Mouse (Mus musculus) cerebellum, adult 18-20 months (tissue): Measurements from ENCODE around the gene Ggt5.
A peak's percentile ranks its signal among the peaks of the same experiment; 100 is the strongest.

Source experiments
- DNase-seq, 2 experiments: peaks; one replicate each; pipeline ENCODE4 v3.0.0; 2021

Ggt5 gene

GRCm38 (mm10) chr10:75632633-75633032 lies 43.5 kb downstream of the Ggt5 start:
- DNase-seq, result no peak

GRCm38 (mm10) chr10:75633048-75633447 lies 43.9 kb downstream of the Ggt5 start:
- no peak for DNase-seq

DNA sequence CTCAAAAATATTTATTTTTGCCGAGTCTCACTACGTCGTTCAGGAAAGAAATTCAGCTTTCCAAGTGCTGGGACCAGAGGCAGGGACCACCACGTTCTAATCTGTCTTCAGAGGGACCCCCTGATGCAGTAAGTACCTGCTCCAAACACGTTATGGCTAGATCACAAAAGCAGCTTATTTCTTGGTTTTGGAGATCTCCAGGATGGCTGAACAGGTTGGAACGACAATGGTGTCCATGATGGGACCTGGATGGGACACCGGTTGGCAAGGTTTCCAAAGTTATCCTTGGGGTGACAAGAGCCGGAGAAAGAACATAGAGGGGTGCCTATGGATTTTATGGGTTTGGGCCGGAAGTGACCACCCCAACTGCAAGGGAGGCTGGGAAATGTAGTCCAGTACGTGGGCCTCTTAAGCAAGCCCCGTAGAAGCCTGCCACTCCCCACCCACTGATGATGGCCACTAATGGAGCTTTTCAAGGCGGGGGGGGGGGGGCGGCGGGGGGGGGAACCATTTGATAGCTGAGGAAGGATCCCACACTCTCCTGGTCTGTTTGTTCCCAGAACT lies 44.5 kb downstream of the Ggt5 start:
- no peak for DNase-seq

DNA sequence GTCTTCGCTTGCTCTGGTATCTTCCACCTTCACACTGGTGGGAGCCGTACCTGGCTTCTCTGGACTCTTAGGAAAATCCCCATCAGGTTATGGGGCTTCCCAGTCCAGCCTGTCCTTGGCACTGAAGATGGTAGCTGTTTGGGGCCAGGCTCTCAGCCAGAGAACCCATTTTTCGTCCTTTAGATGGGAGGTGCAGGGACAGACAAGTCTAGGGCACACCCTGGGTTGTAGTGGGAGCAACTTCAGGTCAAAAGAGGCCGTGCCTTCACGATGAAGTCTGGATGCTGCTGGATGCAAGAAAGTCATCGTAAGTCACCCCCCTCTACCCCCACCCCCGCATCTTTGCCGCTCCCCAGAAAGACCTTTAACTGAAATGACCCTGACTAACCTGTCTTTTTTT lies 45.5 kb downstream of the Ggt5 start:
- peak in 1 of 2 experiments; percentile 10 for DNase-seq

- peak; percentile 6 to 8 for DNase-seq
Measured at GRCm38 (mm10) chr10:75635019-75635692, 46.0 kb downstream of the Ggt5 start.

DNA sequence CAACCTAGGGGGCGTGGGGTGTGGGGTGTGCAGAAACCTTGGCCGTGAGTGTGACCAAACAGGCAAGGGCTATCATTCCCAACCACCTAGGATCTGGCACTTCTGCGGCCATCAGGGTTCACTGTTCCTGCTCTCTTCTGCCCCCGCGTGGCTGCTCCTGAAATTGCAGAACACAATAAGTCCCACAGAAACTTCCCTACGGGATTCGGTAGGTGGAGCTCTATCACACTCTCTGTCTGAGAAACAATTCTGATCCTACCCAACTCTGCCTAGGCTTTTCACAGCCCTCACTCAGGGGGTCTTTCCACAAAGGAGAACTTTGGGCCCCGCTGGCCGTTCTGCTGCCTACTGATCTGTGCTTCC lies 46.5 kb downstream of the Ggt5 start:
- peak; percentile 86 to 96 for DNase-seq

- DNase-seq, result peak; percentile 9 to 13
Measured at GRCm38 (mm10) chr10:75636084-75636786, 47.1 kb downstream of the Ggt5 start.

DNA sequence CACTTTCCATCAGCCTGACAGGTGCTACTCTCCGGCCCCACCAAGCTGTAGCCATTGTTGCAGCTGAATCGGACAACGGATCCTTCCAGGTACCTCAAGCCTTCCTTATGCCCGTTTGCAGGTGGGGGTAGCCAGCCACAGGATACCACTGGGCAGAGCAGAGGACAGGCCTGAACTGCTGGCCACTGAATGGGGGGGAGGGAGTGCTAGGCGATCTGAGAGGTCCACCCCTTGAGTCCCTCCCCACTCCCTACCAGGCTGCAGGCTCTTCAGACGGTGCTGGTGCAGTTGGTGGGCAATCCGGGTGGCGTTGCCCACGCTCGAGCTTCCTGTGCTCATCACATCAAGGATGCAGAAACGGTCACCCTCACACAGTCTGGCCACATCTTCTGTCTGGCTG lies 48.6 kb downstream of the Ggt5 start:
- DNase-seq, result peak; percentile 4 to 12

GRCm38 (mm10) chr10:75641721-75642222 lies 52.6 kb downstream of the Ggt5 start:
- DNase-seq, result peak; percentile 9 to 16

DNA sequence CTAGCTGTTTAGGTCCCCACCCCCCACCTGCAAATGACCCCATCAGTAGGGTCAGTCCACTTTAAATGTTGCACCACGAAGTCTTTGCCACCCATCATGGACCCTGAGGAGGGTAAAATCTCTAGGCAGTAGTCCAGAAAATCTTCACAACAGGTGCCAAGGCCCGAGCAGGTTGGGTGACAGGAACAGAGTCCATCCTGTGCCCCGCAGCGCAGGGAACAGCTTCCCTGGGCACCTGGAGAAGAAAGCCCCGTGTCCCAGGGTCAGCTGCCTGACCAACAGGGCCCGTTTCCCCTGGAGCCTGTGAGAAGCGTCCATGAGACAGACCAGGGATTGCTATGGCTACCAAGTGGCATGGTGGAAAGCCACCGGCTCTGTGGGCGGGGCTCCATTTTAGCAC lies 53.3 kb downstream of the Ggt5 start:
- DNase-seq, result peak; percentile 8 to 16

DNA sequence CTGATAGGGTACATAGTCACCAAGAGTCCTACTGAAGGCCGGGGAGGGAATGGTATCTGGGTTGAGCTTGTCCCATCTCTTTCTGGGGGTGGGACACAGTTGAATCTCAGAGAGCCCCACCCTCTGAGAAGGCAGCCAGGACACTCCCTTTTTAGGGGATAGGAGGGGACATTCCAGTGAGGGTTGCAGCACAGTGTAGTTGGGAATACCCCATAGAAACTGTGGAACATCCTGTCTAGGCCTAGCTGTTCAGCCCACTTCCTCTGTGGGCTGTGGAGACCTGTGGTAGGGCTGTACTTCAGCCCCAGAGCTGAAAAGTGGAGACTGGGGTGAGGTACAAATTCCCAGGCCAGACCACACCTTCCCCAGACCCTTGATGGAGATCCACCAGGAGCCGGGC lies 53.8 kb downstream of the Ggt5 start:
- DNase-seq, result peak in 1 of 2 experiments; percentile 3

- peak; percentile 88 for DNase-seq
Measured at GRCm38 (mm10) chr10:75643741-75644343, 54.7 kb downstream of the Ggt5 start, which contains the start of gene Susd2. Gene Susd2, minus strand, starts transcription at chr10:75644008.

GRCm38 (mm10) chr10:75645616-75646015 lies 56.5 kb downstream of the Ggt5 start:
- DNase-seq, result no peak

DNA sequence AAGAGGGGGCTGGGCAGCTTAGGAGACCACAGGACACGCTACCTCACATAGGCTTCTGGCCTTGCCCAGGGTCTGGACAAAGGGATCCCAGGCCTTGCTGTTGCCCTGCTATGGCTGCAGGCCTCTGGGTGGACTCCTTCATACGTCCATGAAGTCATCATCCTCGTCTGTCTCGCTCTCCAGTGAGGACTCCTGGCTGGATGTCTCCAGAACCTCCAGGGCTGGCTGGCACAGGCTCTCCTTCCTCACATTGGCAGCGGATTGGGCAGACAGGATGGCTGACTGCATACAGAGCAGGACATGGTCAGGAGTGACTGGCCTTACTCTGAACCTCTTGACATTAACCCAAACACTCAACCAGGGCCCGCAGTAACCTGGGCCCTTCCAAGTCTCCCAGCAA lies 57.3 kb downstream of the Ggt5 start:
- DNase-seq, result peak; percentile 51 to 61

GRCm38 (mm10) chr10:75647362-75647761 lies 58.2 kb downstream of the Ggt5 start:
- peak; percentile 65 to 66 for DNase-seq

DNA sequence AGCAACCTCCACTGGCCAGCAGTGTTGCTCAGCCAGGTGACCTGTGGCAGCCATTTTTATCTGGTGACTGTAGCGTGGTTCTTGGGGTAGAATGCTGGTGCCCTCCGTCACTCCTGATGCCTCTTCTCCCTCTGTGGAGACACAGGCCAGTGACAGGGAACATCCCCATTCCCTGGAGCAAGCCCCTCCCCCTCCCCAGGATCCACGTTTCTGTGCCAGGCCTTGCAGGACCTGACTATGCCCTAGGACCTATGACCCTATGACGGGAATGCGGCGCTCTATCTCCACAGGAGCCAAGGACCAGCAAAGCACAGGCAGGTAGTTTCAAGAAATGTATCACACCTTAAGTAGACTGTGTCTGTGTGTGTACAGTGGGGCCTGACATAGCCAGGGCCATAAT lies 59.0 kb downstream of the Ggt5 start:
- DNase-seq, result peak in 1 of 2 experiments; percentile 15

DNA sequence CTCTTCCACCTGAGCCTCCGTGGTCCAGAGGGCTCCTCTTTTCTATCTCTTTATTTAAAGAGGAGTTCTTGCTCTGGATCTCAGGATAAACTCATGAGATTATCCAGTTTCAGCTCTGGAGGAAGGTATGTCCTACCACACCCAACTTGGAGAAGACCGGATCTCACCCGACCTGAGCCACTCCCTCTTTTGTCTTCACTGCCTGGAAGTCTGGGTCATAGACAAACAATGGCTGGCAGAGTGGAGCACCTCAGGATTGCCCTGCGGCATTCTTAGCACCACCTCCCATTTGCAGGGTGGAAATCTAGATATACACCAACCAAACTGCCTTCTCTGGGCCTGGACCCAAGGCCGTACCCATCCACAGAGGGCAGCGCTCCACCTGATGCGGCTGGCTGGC lies 59.9 kb downstream of the Ggt5 start:
- peak in 1 of 2 experiments; percentile 4 for DNase-seq

GRCm38 (mm10) chr10:75649406-75649995 lies 60.4 kb downstream of the Ggt5 start:
- DNase-seq, result no peak

- no peak for DNase-seq
Measured at GRCm38 (mm10) chr10:75650306-75650902, 61.3 kb downstream of the Ggt5 start.

GRCm38 (mm10) chr10:75651381-75652068 lies 62.4 kb downstream of the Ggt5 start:
- DNase-seq, result peak in 1 of 2 experiments; percentile 47

DNA sequence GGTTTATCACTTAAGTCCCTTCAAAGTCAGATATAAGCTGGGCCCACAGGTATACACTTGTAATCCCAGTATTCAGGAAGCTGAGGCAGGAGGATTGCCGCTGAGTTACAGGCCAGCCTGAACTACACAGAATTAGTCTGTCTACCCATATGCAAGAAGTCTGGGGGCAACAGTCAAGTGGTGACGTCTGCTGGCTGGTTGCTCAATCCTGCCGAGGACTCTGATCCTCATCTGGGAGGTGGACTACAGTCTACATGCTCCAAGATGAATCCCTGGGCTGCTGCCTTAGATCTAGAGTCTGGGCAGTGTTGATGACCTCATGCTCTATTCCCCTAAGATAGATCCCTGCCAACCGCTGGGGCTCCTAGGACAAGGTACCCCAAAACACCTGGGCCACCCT lies 64.9 kb downstream of the Ggt5 start:
- no peak for DNase-seq

GRCm38 (mm10) chr10:75657165-75657564 lies 68.0 kb downstream of the Ggt5 start:
- DNase-seq, result no peak
